Mouse (Mus musculus): ENCODE data around the gene Tmem265. TPM values are rescaled to one million over a fixed set of nuclear protein-coding genes. Genes with fewer than 3 reads are reported as not detected.

Gene Tmem265
- polyA plus RNA-seq, 1 experiment from 2014 or later, result 4.3 TPM

DNA sequence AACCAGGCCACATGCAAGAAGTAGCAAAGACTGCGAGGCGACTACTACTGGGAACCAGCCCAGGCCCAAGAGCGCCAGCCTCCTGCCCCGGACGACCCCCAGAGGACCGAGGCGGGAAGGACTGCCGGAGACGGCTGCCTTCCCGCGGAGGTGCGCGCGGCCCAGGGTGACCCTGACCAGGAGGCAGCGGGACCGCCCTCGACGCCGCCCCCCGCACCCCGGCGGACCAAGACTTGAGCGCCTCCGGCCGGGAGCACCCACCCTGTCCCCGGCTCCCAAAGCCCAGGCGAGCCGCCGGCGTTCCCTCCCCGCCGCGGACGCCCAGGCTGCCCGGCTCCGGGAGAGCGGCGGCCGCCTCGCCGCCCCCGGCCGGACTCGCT is 53.3 kb downstream of the Tmem265 start:
- peaks cover 14% of the 10 kb centered on the region for H3K27me3 ChIP-seq (ENCODE audit: control insufficient read depth, insufficient read depth, low read depth, low read length)
- H3K4me1 ChIP-seq (ENCODE audit: control insufficient read depth, low read depth, low read length), result peaks cover 10% of the 10 kb centered on the region
- H3K36me3 ChIP-seq (ENCODE audit: control insufficient read depth, insufficient read depth), result peaks cover 16% of the 10 kb centered on the region
- WGBS (ENCODE audit: insufficient replicate concordance), result 1% methylated on average over 40 of the region's 44 CpGs
- peak overlapping the region; percentile 74 for H3K27ac ChIP-seq (ENCODE audit: low read length)
- peak; percentile 70 for ATAC-seq (ENCODE audit: low read depth)
- peak overlapping the region; percentile 90 for H3K4me2 ChIP-seq (ENCODE audit: low read depth, low read length)
- peak overlapping the region; percentile 82 for H3K4me3 ChIP-seq (ENCODE audit: low read depth, low read length)
- H3K9ac ChIP-seq (ENCODE audit: low read depth, low read length), result peak overlapping the region; percentile 79
- no peaks in the 10 kb centered on the region for H3K9me3 ChIP-seq (replicated peaks; ENCODE audit: control insufficient read depth, low read length)

DNA sequence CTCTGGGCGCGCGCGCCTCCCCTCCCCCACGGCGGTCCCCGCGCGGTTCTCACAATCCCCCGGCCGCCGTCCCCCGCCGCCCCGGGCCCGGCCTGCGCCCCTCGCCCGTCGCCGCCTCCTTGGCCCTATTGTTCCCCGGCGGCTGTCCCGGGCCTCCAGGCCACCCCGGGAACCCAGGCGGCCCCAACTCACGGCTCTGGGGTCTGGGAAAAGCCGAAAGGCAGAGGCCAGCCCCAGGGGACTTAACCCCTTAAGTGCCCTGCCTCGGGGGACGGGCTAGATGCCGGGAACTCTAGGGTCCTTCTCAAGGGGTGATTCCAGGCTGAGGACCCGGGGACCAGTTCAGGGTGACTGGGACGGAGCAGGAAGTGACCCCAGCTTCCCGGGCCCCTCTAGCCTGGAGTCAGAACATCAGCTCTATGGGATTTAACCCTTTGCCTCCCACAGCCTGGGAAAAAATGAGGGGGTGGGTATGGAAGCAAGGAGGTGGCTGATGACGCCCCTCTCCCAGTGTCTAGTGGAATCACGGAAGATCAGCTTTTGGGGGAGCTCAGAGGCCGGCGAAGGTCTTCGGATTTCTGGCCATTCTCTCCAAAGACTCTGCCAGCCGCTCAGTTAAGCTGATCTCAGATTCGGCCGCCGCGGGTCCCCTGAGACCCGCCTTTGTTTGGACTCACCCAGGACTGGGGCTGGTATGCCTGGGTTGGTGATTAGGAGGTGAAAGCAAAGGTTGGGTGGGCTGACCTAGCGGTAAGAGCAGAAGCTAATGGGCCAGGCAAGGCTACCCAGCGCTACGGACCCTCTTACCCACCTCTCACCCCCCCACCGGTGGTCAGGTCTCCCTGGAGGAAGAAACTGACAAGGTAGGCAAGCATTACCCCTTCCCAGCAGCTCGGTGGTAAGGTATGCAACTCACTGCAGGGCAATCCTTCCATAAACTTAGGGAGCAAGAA is 54.0 kb downstream of the Tmem265 start, which contains the start of gene Zfp629:
Zfp629 (minus strand) TSS at position 907 of the 953 bp plus-strand sequence.
- peak within 1 kb of the TSS; percentile 82 for H3K4me3 ChIP-seq (ENCODE audit: low read depth, low read length)
- no peaks in the 10 kb centered on the region for H3K9me3 ChIP-seq (replicated peaks; ENCODE audit: control insufficient read depth, low read length)
- peaks cover 14% of the 10 kb centered on the region for H3K27me3 ChIP-seq (ENCODE audit: control insufficient read depth, insufficient read depth, low read depth, low read length)
- H3K9ac ChIP-seq (ENCODE audit: low read depth, low read length), result peak within 1 kb of the TSS; percentile 79
- peak; percentile 74 for ATAC-seq (ENCODE audit: low read depth)
- H3K27ac ChIP-seq (ENCODE audit: low read length), result peak within 1 kb of the TSS; percentile 74
- H3K36me3 ChIP-seq (ENCODE audit: control insufficient read depth, insufficient read depth), result peaks cover 15% of the 10 kb centered on the region
- H3K4me2 ChIP-seq (ENCODE audit: low read depth, low read length), result peak within 1 kb of the TSS; percentile 90
- H3K4me1 ChIP-seq (ENCODE audit: control insufficient read depth, low read depth, low read length), result peaks cover 10% of the 10 kb centered on the region
- under 1% methylated on average over 48 of the region's 50 CpGs for WGBS (ENCODE audit: insufficient replicate concordance)

DNA sequence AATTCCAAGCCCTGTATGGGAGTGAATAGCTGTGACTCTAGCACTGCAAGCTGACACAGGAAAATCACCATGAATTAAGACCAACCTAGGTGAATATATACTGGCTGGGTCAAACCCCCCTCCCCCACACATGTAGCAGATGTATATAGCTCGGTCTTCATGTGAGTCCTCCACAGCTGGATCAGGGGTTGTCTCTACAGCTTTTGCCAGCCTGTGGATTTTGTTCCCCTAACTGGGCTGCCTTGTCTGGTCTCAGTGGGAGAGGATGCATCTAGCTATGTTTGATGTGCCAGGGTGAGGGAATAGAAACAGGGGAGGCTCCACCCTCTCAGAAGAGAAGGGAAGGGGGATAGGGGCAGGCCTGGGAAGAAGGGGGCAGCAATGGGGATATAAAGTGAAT is 55.1 kb downstream of the Tmem265 start:
- no peaks in the 10 kb centered on the region for H3K9me3 ChIP-seq (replicated peaks; ENCODE audit: control insufficient read depth, low read length)
- H3K36me3 ChIP-seq (ENCODE audit: control insufficient read depth, insufficient read depth), result peaks cover 9% of the 10 kb centered on the region
- no peak overlapping the region for H3K9ac ChIP-seq (ENCODE audit: low read depth, low read length)
- H3K4me2 ChIP-seq (ENCODE audit: low read depth, low read length), result no peak overlapping the region
- WGBS (ENCODE audit: insufficient replicate concordance), result 61% methylated on average over 1 of the region's 1 CpGs
- peaks cover 10% of the 10 kb centered on the region for H3K4me1 ChIP-seq (ENCODE audit: control insufficient read depth, low read depth, low read length)
- H3K27ac ChIP-seq (ENCODE audit: low read length), result no peak overlapping the region
- H3K27me3 ChIP-seq (ENCODE audit: control insufficient read depth, insufficient read depth, low read depth, low read length), result peaks cover 14% of the 10 kb centered on the region
- H3K4me3 ChIP-seq (ENCODE audit: low read depth, low read length), result no peak overlapping the region
- no peak for ATAC-seq (ENCODE audit: low read depth)

Other genes with a start within 250 kb of the Tmem265 start
- gene Zfp768, start 215.8 kb upstream of the Tmem265 start, polyA plus RNA-seq (2015; fragmentation: Nextera tagmentation; extraction: Ambion mirVana), result 4.1 and 4.2 TPM in 2 replicates
- gene Zfp747, start 185.3 kb upstream of the Tmem265 start, polyA plus RNA-seq (2015; fragmentation: Nextera tagmentation; extraction: Ambion mirVana), result 1.7 and 2.0 TPM in 2 replicates
- gene 9130019O22Rik, start 174.2 kb upstream of the Tmem265 start, polyA plus RNA-seq (2015; fragmentation: Nextera tagmentation; extraction: Ambion mirVana), result 1.3 TPM in 2 replicates
- gene E430018J23Rik, start 167.8 kb upstream of the Tmem265 start, polyA plus RNA-seq (2015; fragmentation: Nextera tagmentation; extraction: Ambion mirVana), result 1.8 and 1.9 TPM in 2 replicates
- gene Zfp764, start 154.6 kb upstream of the Tmem265 start, polyA plus RNA-seq (2015; fragmentation: Nextera tagmentation; extraction: Ambion mirVana), result 1.3 and 1.4 TPM in 2 replicates
- gene Zfp688, start 139.3 kb upstream of the Tmem265 start, polyA plus RNA-seq (2015; fragmentation: Nextera tagmentation; extraction: Ambion mirVana), result 8.0 and 8.3 TPM in 2 replicates
- 2.2 and 2.9 TPM in 2 replicates for gene Zfp689, start 112.2 kb upstream of the Tmem265 start, polyA plus RNA-seq (2015; fragmentation: Nextera tagmentation; extraction: Ambion mirVana)
- gene Prr14, start 101.8 kb upstream of the Tmem265 start, polyA plus RNA-seq (2015; fragmentation: Nextera tagmentation; extraction: Ambion mirVana), result 18.6 and 22.8 TPM in 2 replicates
- 4.0 and 4.9 TPM in 2 replicates for gene Fbrs, start 82.2 kb upstream of the Tmem265 start, polyA plus RNA-seq (2015; fragmentation: Nextera tagmentation; extraction: Ambion mirVana)
- gene Srcap, start 49.4 kb upstream of the Tmem265 start, polyA plus RNA-seq (2015; fragmentation: Nextera tagmentation; extraction: Ambion mirVana), result 12.2 and 13.6 TPM in 2 replicates
- 5.1 and 5.5 TPM in 2 replicates for gene Gm42715, start 41.8 kb upstream of the Tmem265 start, polyA plus RNA-seq (2015; fragmentation: Nextera tagmentation; extraction: Ambion mirVana)
- 19.7 and 21.1 TPM in 2 replicates for gene Phkg2, start 11.9 kb downstream of the Tmem265 start, polyA plus RNA-seq (2015; fragmentation: Nextera tagmentation; extraction: Ambion mirVana)
- gene Ccdc189, start 27.2 kb downstream of the Tmem265 start, polyA plus RNA-seq (2015; fragmentation: Nextera tagmentation; extraction: Ambion mirVana), result 5.9 and 6.5 TPM in 2 replicates
- gene Rnf40, start 27.4 kb downstream of the Tmem265 start, polyA plus RNA-seq (2015; fragmentation: Nextera tagmentation; extraction: Ambion mirVana), result 17.5 and 18.0 TPM in 2 replicates
- 1.4 and 2.1 TPM in 2 replicates for gene Zfp629, start 54.4 kb downstream of the Tmem265 start, polyA plus RNA-seq (2015; fragmentation: Nextera tagmentation; extraction: Ambion mirVana)
- gene Bcl7c, start 147.5 kb downstream of the Tmem265 start, polyA plus RNA-seq (2015; fragmentation: Nextera tagmentation; extraction: Ambion mirVana), result 16.8 and 17.0 TPM in 2 replicates
- 2.0 and 2.5 TPM in 2 replicates for gene Ctf1, start 151.3 kb downstream of the Tmem265 start, polyA plus RNA-seq (2015; fragmentation: Nextera tagmentation; extraction: Ambion mirVana)
- gene Ctf2, start 170.8 kb downstream of the Tmem265 start, polyA plus RNA-seq (2015; fragmentation: Nextera tagmentation; extraction: Ambion mirVana), result 0.05 TPM in 2 replicates
- gene Fbxl19, start 183.2 kb downstream of the Tmem265 start, polyA plus RNA-seq (2015; fragmentation: Nextera tagmentation; extraction: Ambion mirVana), result 1.9 and 2.0 TPM in 2 replicates
- 11.2 and 12.9 TPM in 2 replicates for gene Orai3, start 208.4 kb downstream of the Tmem265 start, polyA plus RNA-seq (2015; fragmentation: Nextera tagmentation; extraction: Ambion mirVana)
- 7.5 and 7.9 TPM in 2 replicates for gene Setd1a, start 215.3 kb downstream of the Tmem265 start, polyA plus RNA-seq (2015; fragmentation: Nextera tagmentation; extraction: Ambion mirVana)
- not detected in 2 replicates for gene Gm49388, start 224.2 kb downstream of the Tmem265 start, polyA plus RNA-seq (2015; fragmentation: Nextera tagmentation; extraction: Ambion mirVana)
- gene Hsd3b7, start 239.2 kb downstream of the Tmem265 start, polyA plus RNA-seq (2015; fragmentation: Nextera tagmentation; extraction: Ambion mirVana), result 72.9 and 80.3 TPM in 2 replicates